Mouse (Mus musculus) MEL (cell line): ENCODE data around the gene Nemf. TPM values are rescaled to one million over a fixed set of nuclear protein-coding genes. Genes with fewer than 3 reads are reported as not detected.

Source experiments
- DNase-seq: peaks from one replicate; pipeline ENCODE4 v3.0.0; 2011; ENCODE audit warnings: low read depth, low spot score
- H3K27ac ChIP-seq: 2 replicates; pipeline ENCODE4 v1.5.1; 2012; ENCODE audit warnings: low read depth, mild to moderate bottlenecking, control low read depth, low read length, moderate library complexity; ENCODE audit not compliant: control insufficient read depth
- H3K27me3 ChIP-seq, 2 experiments: fragments of 150-350 bp in 1 of 2; sonication (generic) in 1 of 2; 2 replicates each; pipeline ENCODE4 v1.6.1; 2012; ENCODE audit warnings: low read length in 2 of 2, mild to moderate bottlenecking in 2 of 2, improper control_type of control experiment in 1 of 2, moderate library complexity in 1 of 2; ENCODE audit not compliant: insufficient read depth in 2 of 2, control insufficient read depth in 1 of 2
- H3K36me3 ChIP-seq, 2 experiments: 2 replicates each; pipeline ENCODE4 v1.6.1; 2012 to 2014; ENCODE audit warnings: low read length in 2 of 2, improper control_type of control experiment in 1 of 2, inconsistent platforms in 1 of 2, mild to moderate bottlenecking in 1 of 2; ENCODE audit not compliant: insufficient read depth in 2 of 2, control insufficient read depth in 1 of 2
- H3K4me1 ChIP-seq, 2 experiments: fragments of 150-350 bp in 1 of 2; sonication (generic) in 1 of 2; 2 replicates each; pipeline ENCODE4 v1.6.1; 2012; ENCODE audit warnings: low read length in 2 of 2, improper control_type of control experiment in 1 of 2, mild to moderate bottlenecking in 1 of 2; ENCODE audit not compliant: insufficient read depth in 2 of 2, control insufficient read depth in 1 of 2
- H3K4me3 ChIP-seq, 2 experiments: fragments of 150-350 bp in 1 of 2; sonication (generic) in 1 of 2; 2 replicates each; pipeline ENCODE4 v1.5.1; 2012; ENCODE audit warnings: low read depth in 2 of 2, low read length in 2 of 2, mild to moderate bottlenecking in 2 of 2, moderate library complexity in 2 of 2, control low read depth in 1 of 2, improper control_type of control experiment in 1 of 2; ENCODE audit not compliant: control insufficient read depth in 1 of 2, insufficient read depth in 1 of 2
- H3K79me2 ChIP-seq: 2 replicates; pipeline ENCODE4 v1.6.1; 2012; ENCODE audit warnings: mild to moderate bottlenecking, low read length, moderate library complexity; ENCODE audit not compliant: control insufficient read depth, poor library complexity, insufficient read depth
- H3K9ac ChIP-seq: 2 replicates; pipeline ENCODE4 v1.6.1; 2012; ENCODE audit warnings: low read depth, mild to moderate bottlenecking, control low read depth, low read length, moderate library complexity; ENCODE audit not compliant: control insufficient read depth, poor library complexity, severe bottlenecking
- H3K9me3 ChIP-seq: fragments of 150-350 bp; sonication (generic); replicated peaks from 2 replicates; pipeline ENCODE4 v1.6.1; 2012; ENCODE audit warnings: mild to moderate bottlenecking, low read length, improper control_type of control experiment, moderate library complexity; ENCODE audit not compliant: insufficient read depth
- BHLHE40 ChIP-seq: IDR thresholded peaks from 2 replicates; pipeline ENCODE4 v1.6.1; 2012; ENCODE audit warnings: low read depth, mild to moderate bottlenecking, inconsistent platforms, low read length, improper control_type of control experiment, borderline replicate concordance
- CHD1 ChIP-seq: IDR thresholded peaks from 2 replicates; pipeline ENCODE4 v1.6.1; 2012; ENCODE audit warnings: low read depth, mild to moderate bottlenecking, inconsistent platforms, low read length, improper control_type of control experiment
- CTCF ChIP-seq, 3 experiments: IDR thresholded peaks in 2 of 3; conservative IDR thresholded peaks in 1 of 3; 2 replicates each; pipeline ENCODE4 v1.5.1; 2011 to 2012; ENCODE audit warnings: low read length in 3 of 3, low read depth in 2 of 3, mild to moderate bottlenecking in 2 of 3, improper control_type of control experiment in 1 of 3, inconsistent platforms in 1 of 3, mixed read lengths in 1 of 3, moderate library complexity in 1 of 3; ENCODE audit not compliant: control insufficient read depth in 1 of 3, insufficient read depth in 1 of 3, poor library complexity in 1 of 3, severe bottlenecking in 1 of 3
- E2F4 ChIP-seq: IDR thresholded peaks from 2 replicates; pipeline ENCODE4 v1.6.1; 2011; ENCODE audit warnings: low read depth, low read length, improper control_type of control experiment, borderline replicate concordance
- ETS1 ChIP-seq: IDR thresholded peaks from 2 replicates; pipeline ENCODE4 v1.6.1; 2012; ENCODE audit warnings: low read depth, mild to moderate bottlenecking, inconsistent platforms, low read length, improper control_type of control experiment, moderate library complexity
- JUND ChIP-seq: IDR thresholded peaks from 2 replicates; pipeline ENCODE4 v1.6.1; 2011; ENCODE audit warnings: low read depth, mild to moderate bottlenecking, improper control_type of control experiment, low read length
- MAX ChIP-seq: IDR thresholded peaks from 2 replicates; pipeline ENCODE4 v1.6.1; 2011; ENCODE audit warnings: low read length, improper control_type of control experiment
- NRF1 ChIP-seq: IDR thresholded peaks from 2 replicates; pipeline ENCODE4 v1.6.1; 2014; ENCODE audit warnings: low read depth, mild to moderate bottlenecking, inconsistent platforms, low read length, improper control_type of control experiment, moderate library complexity; ENCODE audit not compliant: poor library complexity, insufficient read depth, severe bottlenecking
- POLR2AphosphoS5 ChIP-seq: IDR thresholded peaks from 2 replicates; pipeline ENCODE4 v1.6.1; 2012; ENCODE audit warnings: low read depth, borderline replicate concordance, mild to moderate bottlenecking, inconsistent platforms, low read length, moderate library complexity, mixed read lengths
- SMC3 ChIP-seq: IDR thresholded peaks from 2 replicates; pipeline ENCODE4 v1.6.1; 2011; ENCODE audit warnings: low read depth, low read length, improper control_type of control experiment
- TAL1 ChIP-seq: IDR thresholded peaks from 2 replicates; pipeline ENCODE4 v1.6.1; 2012; ENCODE audit warnings: mild to moderate bottlenecking, inconsistent platforms, low read length, moderate library complexity, mixed read lengths
- TBP ChIP-seq: IDR thresholded peaks from 2 replicates; pipeline ENCODE4 v1.8.0; 2011; ENCODE audit warnings: low read depth, low read length, improper control_type of control experiment
- USF1 ChIP-seq: IDR thresholded peaks from 2 replicates; pipeline ENCODE4 v1.6.1; 2014; ENCODE audit warnings: low read depth, mild to moderate bottlenecking, inconsistent platforms, low read length, improper control_type of control experiment, moderate library complexity
- USF2 ChIP-seq, 2 experiments: IDR thresholded peaks; 2 replicates each; pipeline ENCODE4 v1.6.1; 2011 to 2012; ENCODE audit warnings: improper control_type of control experiment in 2 of 2, low read length in 2 of 2, borderline replicate concordance in 1 of 2, inconsistent platforms in 1 of 2, low read depth in 1 of 2, mild to moderate bottlenecking in 1 of 2; ENCODE audit not compliant: insufficient read depth in 1 of 2
- ZKSCAN1 ChIP-seq: IDR thresholded peaks from 2 replicates; pipeline ENCODE4 v1.6.1; 2012; ENCODE audit warnings: low read depth, mild to moderate bottlenecking, inconsistent platforms, low read length, improper control_type of control experiment, moderate library complexity
- ZMIZ1 ChIP-seq: IDR thresholded peaks from 2 replicates; pipeline ENCODE4 v1.6.1; 2012; ENCODE audit warnings: low read depth, mild to moderate bottlenecking, inconsistent platforms, low read length, improper control_type of control experiment, moderate library complexity
- ZNF384 ChIP-seq: IDR thresholded peaks from 2 replicates; pipeline ENCODE4 v1.6.1; 2012; ENCODE audit warnings: low read depth, mild to moderate bottlenecking, inconsistent platforms, low read length, improper control_type of control experiment
- polyA plus RNA-seq, 2 experiments: library from polyadenylated mRNA; stranded (reverse) in 1 of 2; unstranded in 1 of 2; fragments of >175 nt in 1 of 2; fragments of >200 nt in 1 of 2; gene quantifications; 2 replicates each; pipeline versions ENCODE4 v1.2.1 to v1.2.4; 2012; ENCODE audit warnings: low replicate concordance in 2 of 2, low read depth in 1 of 2; ENCODE audit not compliant: insufficient read length in 2 of 2, insufficient read depth in 1 of 2, missing spikeins in 1 of 2
- total RNA-seq: library from RNA; depleted of rRNA; stranded (reverse); fragments of 300-350 nt; gene quantifications from 2 replicates; pipeline ENCODE4 v1.2.3, GENCODE M21; 2012

Nemf gene
- total and polyA plus RNA-seq, 3 experiments = 30.2 to 33.4 TPM; not detected in 1

GRCm38 (mm10) chr12:69400367-69400766 is 43.4 kb upstream of the Nemf start:
- Histone ChIP-seq H3K79me2 (no peaks in the 10 kb centered on the region), H3K4me1 (0 out of 4 replicates have a peak, but pooled peaks cover 0 to 3% of the 10 kb centered on the region in 2 experiments), H3K9me3 (no peaks in the 10 kb centered on the region), H3K9ac (no peak overlapping the region), H3K4me3 (no peak overlapping the region), H3K27ac (no peak overlapping the region), H3K36me3 (no peaks in the 10 kb centered on the region), H3K27me3 (peaks cover 8 to 9% of the 10 kb centered on the region in 2 experiments)
- DNase-seq = no peak
- TF ChIP-seq SMC3 (no peak), POLR2AphosphoS5 (no peak)

- no peak overlapping the region for H3K4me3 ChIP-seq
- no peaks in the 10 kb centered on the region for H3K9me3 ChIP-seq
- no peak for DNase-seq
- H3K27me3 ChIP-seq = no peaks in the 10 kb centered on the region
- H3K4me1 ChIP-seq = peaks cover 4 to 15% of the 10 kb centered on the region in 2 experiments; a peak in 3 of 4 replicates
- no peak overlapping the region for H3K9ac ChIP-seq
- TF ChIP-seq ZKSCAN1 = no peak
- TF ChIP-seq JUND = no peak
- no peak for TF ChIP-seq ETS1
- no peak for TF ChIP-seq ZMIZ1
- TF ChIP-seq TBP = no peak
- no peak for TF ChIP-seq TAL1
- TF ChIP-seq MAX = no peak
- TF ChIP-seq ZNF384 = no peak
- no peaks in the 10 kb centered on the region for H3K79me2 ChIP-seq
- no peak overlapping the region for H3K27ac ChIP-seq
- peaks cover 0 to 13% of the 10 kb centered on the region in 2 experiments; a peak in 2 of 4 replicates for H3K36me3 ChIP-seq
These were observed 37.5 kb upstream of the Nemf start for GRCm38 (mm10) chr12:69394456-69394855.

GRCm38 (mm10) chr12:69393076-69393475 is 36.1 kb upstream of the Nemf start:
- Histone ChIP-seq H3K27me3 (no peaks in the 10 kb centered on the region), H3K27ac (no peak overlapping the region), H3K36me3 (peaks cover 0 to 24% of the 10 kb centered on the region in 2 experiments; a peak in 2 of 4 replicates), H3K79me2 (no peaks in the 10 kb centered on the region), H3K4me1 (peaks cover 7 to 24% of the 10 kb centered on the region in 2 experiments), H3K9me3 (no peaks in the 10 kb centered on the region)
- DNase-seq = no peak
- no peak for TF ChIP-seq ZKSCAN1
- TF ChIP-seq USF2 (IDR thresholded peaks at IDR 0.05; ENCODE audit: borderline replicate concordance in 1 of 2, insufficient read depth in 1 of 2, low read depth in 1 of 2, low read length in 2 of 2) = no peak
- no peak for TF ChIP-seq USF1
- no peak for TF ChIP-seq NRF1
- no peak for TF ChIP-seq E2F4
- TF ChIP-seq CTCF (IDR thresholded peaks at IDR 0.05 in 2 of 3, conservative IDR thresholded peaks at IDR 0.05 in 1 of 3; ENCODE audit: control insufficient read depth in 1 of 3, insufficient read depth in 1 of 3, low read depth in 2 of 3, low read length in 3 of 3, poor library complexity in 1 of 3, severe bottlenecking in 1 of 3) = no peak
- TF ChIP-seq BHLHE40 = no peak
- TF ChIP-seq CHD1 = no peak
- no peak for TF ChIP-seq TBP
- TF ChIP-seq TAL1 = no peak
- TF ChIP-seq, all 39 proteins: peak for 0
- Histone ChIP-seq H3K4me3 (no peak overlapping the region), H3K9ac (no peak overlapping the region)
